Mouse (Mus musculus): ENCODE data around the gene Atf6b. TPM values are rescaled to one million over a fixed set of nuclear protein-coding genes. Genes with fewer than 3 reads are reported as not detected.
A peak's percentile ranks its signal among the peaks of the same experiment; 100 is the strongest.

Gene Atf6b
- total RNA-seq, 2 experiments from 2014 or later, result 60.1 to 63.2 TPM

DNA sequence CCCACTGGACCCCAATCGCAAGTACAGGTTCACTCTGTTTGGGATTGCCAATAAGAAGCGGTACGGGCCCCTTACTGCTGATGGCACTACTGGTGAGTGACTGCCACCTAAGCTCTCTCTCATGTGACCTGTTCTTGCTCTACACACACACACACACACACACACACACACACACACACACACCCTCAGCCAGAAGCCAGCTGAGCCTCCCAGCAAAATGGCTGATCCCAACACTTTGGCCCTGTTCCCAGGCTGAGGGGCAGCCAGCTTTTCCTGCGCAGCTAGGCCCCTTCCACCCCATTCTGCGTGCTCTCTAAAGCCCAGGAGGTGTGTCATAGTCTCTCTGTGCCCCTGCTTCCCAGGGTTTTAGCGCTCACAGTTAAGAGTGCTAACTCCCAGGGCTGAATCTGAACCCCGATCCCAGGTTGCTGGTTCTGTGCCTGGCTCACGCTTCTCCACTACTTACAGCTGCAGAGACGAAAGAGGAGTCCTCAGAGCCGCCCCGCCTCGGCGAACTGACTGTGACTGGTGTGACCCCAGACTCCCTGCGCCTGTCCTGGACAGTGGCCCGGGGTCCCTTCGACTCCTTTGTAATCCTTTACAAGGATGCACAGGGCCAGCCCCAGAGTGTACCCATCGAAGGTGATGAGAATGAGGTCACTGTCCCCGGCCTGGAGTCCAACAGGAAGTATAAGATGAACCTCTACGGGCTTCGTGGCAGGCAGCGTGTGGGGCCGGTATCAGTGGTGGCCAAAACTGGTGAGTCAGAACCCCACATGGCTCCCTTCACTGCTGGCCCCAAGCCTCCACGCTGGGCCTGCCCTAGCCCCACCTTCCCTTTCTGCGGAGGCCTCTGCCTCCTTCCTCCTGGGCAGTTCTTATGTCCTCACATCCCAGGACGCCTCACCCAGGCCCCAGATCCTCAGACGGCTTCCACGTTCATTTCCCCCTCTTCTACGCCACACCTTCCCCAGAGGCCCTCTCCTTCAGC, 38.5 kb downstream of the Atf6b start:
- DNase-seq (ENCODE audit: low spot score in 2 of 2), result no peak

GRCm38 (mm10) chr17:34688889-34689288, 41.9 kb downstream of the Atf6b start:
- no peak for DNase-seq (ENCODE audit: low spot score in 2 of 2)

DNA sequence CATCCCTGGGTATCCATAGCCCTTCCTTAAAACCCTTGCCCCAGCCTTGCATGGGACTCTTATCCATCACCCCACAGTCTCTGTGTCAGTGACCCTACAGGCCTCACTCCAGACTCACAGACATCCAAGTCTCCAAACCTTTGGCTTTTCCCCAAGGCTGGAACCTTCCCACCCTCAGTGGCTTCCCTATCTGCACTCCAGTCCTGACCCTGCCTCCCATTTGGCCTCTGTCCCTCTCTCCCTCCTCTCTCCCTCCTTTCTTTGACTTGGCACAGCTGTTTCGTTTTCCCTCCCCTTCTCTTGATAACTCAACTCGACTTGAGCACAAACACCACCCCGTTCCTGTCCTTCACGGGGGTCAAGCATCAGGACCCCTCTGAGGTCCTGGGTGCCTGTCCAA, 43.5 kb downstream of the Atf6b start:
- DNase-seq (ENCODE audit: low spot score in 2 of 2), result no peak

GRCm38 (mm10) chr17:34692906-34693305, 46.0 kb downstream of the Atf6b start:
- DNase-seq (ENCODE audit: low spot score in 2 of 2), result no peak

GRCm38 (mm10) chr17:34699575-34700408, 52.8 kb downstream of the Atf6b start:
- peak; percentile 61 to 78 for DNase-seq (ENCODE audit: low spot score in 2 of 2)

- DNase-seq (ENCODE audit: low spot score in 2 of 2), result peak; percentile 16 to 44
Observed at GRCm38 (mm10) chr17:34700671-34701071, 53.7 kb downstream of the Atf6b start.

Other genes with a start within 250 kb of the Atf6b start
- gene BC051142, start 248.3 kb upstream of the Atf6b start, total RNA-seq (2021), result 1 to 10 TPM; 2.1 to 4.4 TPM
- gene Btnl4, start 169.8 kb upstream of the Atf6b start, total RNA-seq (2021), result not detected
- not detected for gene Btnl6, start 129.8 kb upstream of the Atf6b start, total RNA-seq (2021)
- 1 to 10 TPM; 6.1 to 9.0 TPM for gene Notch4, start 82.9 kb upstream of the Atf6b start, total RNA-seq (2021)
- 1 to 10 TPM; 2.5 to 3.0 TPM for gene Gpsm3, start 57.3 kb upstream of the Atf6b start, total RNA-seq (2021)
- 10 to 100 TPM; 58.4 to 64.5 TPM for gene Pbx2, start 55.9 kb upstream of the Atf6b start, total RNA-seq (2021)
- under 1 TPM; 0.45 to 0.58 TPM for gene Ager, start 49.3 kb upstream of the Atf6b start, total RNA-seq (2021)
- gene Rnf5, start 43.5 kb upstream of the Atf6b start, total RNA-seq (2021), result 10 to 100 TPM; 74.2 to 75.9 TPM
- gene Agpat1, start 42.9 kb upstream of the Atf6b start, total RNA-seq (2021), result 100 to 1,000 TPM; 165 to 169 TPM
- 1 to 10 TPM; 3.2 to 3.4 TPM for gene Egfl8, start 31.2 kb upstream of the Atf6b start, total RNA-seq (2021)
- gene Ppt2, start 18.6 kb upstream of the Atf6b start, total RNA-seq (2021), result 10 to 100 TPM; 43.6 to 47.2 TPM
- gene Prrt1, start 17.6 kb upstream of the Atf6b start, total RNA-seq (2021), result 100 to 1,000 TPM; 131 to 147 TPM
- gene Fkbpl, start 2.4 kb upstream of the Atf6b start, total RNA-seq (2021), result 10 to 100 TPM; 11.4 to 14.3 TPM
- 1 to 10 TPM; 1.6 to 1.9 TPM for gene Tnxb, start 23.4 kb downstream of the Atf6b start, total RNA-seq (2021)
- gene C4b, start 96.7 kb downstream of the Atf6b start, total RNA-seq (2021), result 10 to 100 TPM; 29.6 to 32.7 TPM
- gene Cyp21a1, start 157.4 kb downstream of the Atf6b start, total RNA-seq (2021), result not detected
- 10 to 100 TPM; 49.7 to 53.0 TPM for gene Stk19, start 189.8 kb downstream of the Atf6b start, total RNA-seq (2021)
- 10 to 100 TPM; 32.1 to 37.8 TPM for gene Dxo, start 189.9 kb downstream of the Atf6b start, total RNA-seq (2021)
- 10 to 100 TPM; 62.2 to 63.9 TPM for gene Skiv2l, start 203.1 kb downstream of the Atf6b start, total RNA-seq (2021)
- gene Nelfe, start 203.2 kb downstream of the Atf6b start, total RNA-seq (2021), result 10 to 100 TPM; 33.8 to 39.7 TPM
- gene Cfb, start 215.4 kb downstream of the Atf6b start, total RNA-seq (2021), result under 1 TPM; 0.16 to 0.26 TPM
- gene Zbtb12, start 232.3 kb downstream of the Atf6b start, total RNA-seq (2021), result 1 to 10 TPM; 7.4 to 7.8 TPM
- not detected for gene Gm20547, start 234.9 kb downstream of the Atf6b start, total RNA-seq (2021)